Mouse (Mus musculus): ENCODE measurements around the gene Thtpa.

Thtpa gene

GRCm38 (mm10) chr14:55105836-55106809 is 11.5 kb downstream of the Thtpa start, which contains the start of gene Ap1g2:
Gene Ap1g2 (minus strand): TSS chr14:55106593.
- DNase-seq (ENCODE audit: low spot score in 2 of 2) = peak in 1 of 2 experiments; percentile 91

GRCm38 (mm10) chr14:55106990-55107389 is 12.4 kb downstream of the Thtpa start:
- DNase-seq (ENCODE audit: low spot score in 2 of 2) = no peak

GRCm38 (mm10) chr14:55108202-55108870 is 13.8 kb downstream of the Thtpa start:
- peak in 1 of 2 experiments; percentile 84 for DNase-seq (ENCODE audit: low spot score in 2 of 2)

GRCm38 (mm10) chr14:55109048-55109873 is 14.7 kb downstream of the Thtpa start:
- no peak for DNase-seq (ENCODE audit: low spot score in 2 of 2)

GRCm38 (mm10) chr14:55110076-55110475 is 15.5 kb downstream of the Thtpa start:
- no peak for DNase-seq (ENCODE audit: low spot score in 2 of 2)

GRCm38 (mm10) chr14:55111720-55112119 is 17.1 kb downstream of the Thtpa start:
- peak in 1 of 2 experiments; percentile 70 for DNase-seq (ENCODE audit: low spot score in 2 of 2)

GRCm38 (mm10) chr14:55113351-55113974 is 18.9 kb downstream of the Thtpa start:
- peak in 1 of 2 experiments; percentile 11 for DNase-seq (ENCODE audit: low spot score in 2 of 2)

- no peak for DNase-seq (ENCODE audit: low spot score in 2 of 2)
Observed at GRCm38 (mm10) chr14:55113975-55114645, 19.5 kb downstream of the Thtpa start.

GRCm38 (mm10) chr14:55114759-55115701 is 20.4 kb downstream of the Thtpa start:
- peak in 1 of 2 experiments; percentile 71 for DNase-seq (ENCODE audit: low spot score in 2 of 2)

- no peak for DNase-seq (ENCODE audit: low spot score in 2 of 2)
Observed at GRCm38 (mm10) chr14:55115846-55116245, 21.3 kb downstream of the Thtpa start.

GRCm38 (mm10) chr14:55116425-55117200 is 22.0 kb downstream of the Thtpa start, which contains the start of gene Jph4:
Gene Jph4 (minus strand): TSS chr14:55116935.
- DNase-seq (ENCODE audit: low spot score in 2 of 2) = peak in 1 of 2 experiments; percentile 75

- no peak for DNase-seq (ENCODE audit: low spot score in 2 of 2)
Observed at GRCm38 (mm10) chr14:55118852-55119251, 24.3 kb downstream of the Thtpa start.

GRCm38 (mm10) chr14:55119421-55120134 is 25.0 kb downstream of the Thtpa start:
- DNase-seq (ENCODE audit: low spot score in 2 of 2) = no peak

- DNase-seq (ENCODE audit: low spot score in 2 of 2) = no peak
Observed at GRCm38 (mm10) chr14:55121947-55122346, 27.4 kb downstream of the Thtpa start.

- no peak for DNase-seq (ENCODE audit: low spot score in 2 of 2)
Observed at GRCm38 (mm10) chr14:55122359-55122758, 27.8 kb downstream of the Thtpa start.

GRCm38 (mm10) chr14:55125711-55126110 is 31.1 kb downstream of the Thtpa start:
- DNase-seq (ENCODE audit: low spot score in 2 of 2) = no peak

- no peak for DNase-seq (ENCODE audit: low spot score in 2 of 2)
Observed at GRCm38 (mm10) chr14:55126521-55126920, 31.9 kb downstream of the Thtpa start.

- no peak for DNase-seq (ENCODE audit: low spot score in 2 of 2)
Observed at GRCm38 (mm10) chr14:55135676-55136075, 41.1 kb downstream of the Thtpa start.
